ENCODE assay signal across 9 mouse cellular contexts in genomic region chr1:131278606-131279455, GRCm38 (mm10). TPM values are rescaled to one million over a fixed set of nuclear protein-coding genes. Genes with fewer than 3 reads are reported as not detected.
A peak's percentile ranks its signal among the peaks of the same experiment; 100 is the strongest.
DNase-seq lines count a peak whose midpoint lies in the region; ATAC-seq lines count a peak whose summit lies in the region.
"Had no signal": no experiment of that assay in that cellular context is flagged by ENCODE, and none has a peak within 500 bp of the region (broad histone marks: within the 10 kb centered on the region; RNA-seq: fewer than 3 reads in every experiment).

No protein-coding gene starts in this region.

- DNase-seq in lung, postnatal 10 days = no peak
- no peak for DNase-seq in embryonic facial prominence, embryonic 10.5 days (ENCODE audit: low spot score)
- peak; percentile 26 to 61 for DNase-seq in thymus, adult 18-20 months
- no peak for DNase-seq in right cerebral cortex, adult 2 months (ENCODE audit: low spot score in 2 of 2)
- DNase-seq in left cerebral cortex, postnatal 25 days (ENCODE audit: low spot score in 2 of 2) = no peak
- no peak for DNase-seq in left cerebral cortex, adult 8-10 months (ENCODE audit: low spot score in 2 of 2)

- intact Hi-C loops in left cerebral cortex, postnatal 25 days (cut with DNase I) = no loop called here

- H3K9me3 ChIP-seq in lung, embryonic 16.5 days (ENCODE audit: control insufficient read depth, low read length) = no peaks in the 10 kb centered on the region
- no peaks in the 10 kb centered on the region for H3K9me3 ChIP-seq in embryonic facial prominence, embryonic 10.5 days
- H3K9me3 ChIP-seq in intestine, embryonic 16.5 days (ENCODE audit: control insufficient read depth, low read length) = no peaks in the 10 kb centered on the region

- WGBS in lung, embryonic 16.5 days = 22% methylated on average over 8 of the region's 8 CpGs
- 51% methylated on average over 8 of the region's 8 CpGs for WGBS in embryonic facial prominence, embryonic 10.5 days
- 32% methylated on average over 8 of the region's 8 CpGs for whole genome bisulfite sequencing in intestine, embryonic 16.5 days

- H3K4me1 ChIP-seq in lung, embryonic 16.5 days (replicated peaks; ENCODE audit: control insufficient read depth, insufficient read depth, low read length) = peaks cover 13% of the 10 kb centered on the region
- peaks cover 43% of the 10 kb centered on the region for H3K4me1 ChIP-seq in embryonic facial prominence, embryonic 10.5 days
- peaks cover 34% of the 10 kb centered on the region for H3K4me1 ChIP-seq in intestine, embryonic 16.5 days (ENCODE audit: control insufficient read depth, insufficient read depth, low read length)

- peak overlapping the region; percentile 52 for H3K4me2 ChIP-seq in lung, embryonic 16.5 days (ENCODE audit: low read depth, low read length)
- peak overlapping the region; percentile 67 for H3K4me2 ChIP-seq in intestine, embryonic 16.5 days (ENCODE audit: low read depth, low read length)

- no peaks in the 10 kb centered on the region for H3K36me3 ChIP-seq in lung, embryonic 16.5 days (ENCODE audit: control insufficient read depth, insufficient read depth, low read length)
- H3K36me3 ChIP-seq in embryonic facial prominence, embryonic 10.5 days (replicated peaks) = no peaks in the 10 kb centered on the region
- no peaks in the 10 kb centered on the region for H3K36me3 ChIP-seq in intestine, embryonic 16.5 days (ENCODE audit: control insufficient read depth, insufficient read depth, low read length)

- peak overlapping the region; percentile 46 for H3K4me3 ChIP-seq in lung, embryonic 16.5 days (ENCODE audit: low read length)
- peak overlapping the region; percentile 47 for H3K4me3 ChIP-seq in embryonic facial prominence, embryonic 10.5 days
- peak overlapping the region; percentile 55 for H3K4me3 ChIP-seq in intestine, embryonic 16.5 days (ENCODE audit: low read length)
- H3K4me3 ChIP-seq: erythroblast, embryonic 14.5 days had no signal

- peak overlapping the region; percentile 62 for H3K9ac ChIP-seq in lung, embryonic 16.5 days (ENCODE audit: low read length)
- peak overlapping the region; percentile 70 for H3K9ac ChIP-seq in intestine, embryonic 16.5 days (ENCODE audit: low read depth, low read length)

- H3K27me3 ChIP-seq in lung, embryonic 16.5 days (ENCODE audit: control insufficient read depth, insufficient read depth, low read depth, low read length) = no peaks in the 10 kb centered on the region
- no peaks in the 10 kb centered on the region for H3K27me3 ChIP-seq in embryonic facial prominence, embryonic 10.5 days (replicated peaks; ENCODE audit: low read depth, poor library complexity, severe bottlenecking)
- no peaks in the 10 kb centered on the region for H3K27me3 ChIP-seq in intestine, embryonic 16.5 days (replicated peaks; ENCODE audit: control insufficient read depth, insufficient read depth, low read length)

- no peak overlapping the region for H3K27ac ChIP-seq in lung, embryonic 16.5 days (ENCODE audit: low read length)
- H3K27ac ChIP-seq in embryonic facial prominence, embryonic 10.5 days (replicated peaks) = peak overlapping the region; percentile 70
- peak overlapping the region; percentile 72 for H3K27ac ChIP-seq in intestine, embryonic 16.5 days (ENCODE audit: low read length)

- peak; percentile 11; the same call in 1 of the 2 replicates for ATAC-seq in lung, embryonic 16.5 days (ENCODE audit: low read depth)
- ATAC-seq in intestine, embryonic 16.5 days = no peak

RNA-seq across cellular contexts. Expression of gene Ikbke, which starts 0.6 kb away (rescaled TPM):
- polyA plus RNA-seq in lung, embryonic 16.5 days (2015; fragmentation: Nextera tagmentation; extraction: Ambion mirVana) = 4.7 and 5.1 TPM in 2 replicates
- polyA plus RNA-seq in embryonic facial prominence, embryonic 10.5 days (2016; fragmentation: Nextera tagmentation; extraction: Ambion mirVana) = 0.94 and 1.6 TPM in 2 replicates
- 13.0 and 13.8 TPM in 2 replicates for polyA plus RNA-seq in intestine, embryonic 16.5 days (2015; fragmentation: Nextera tagmentation; extraction: Ambion mirVana)
- 1 to 10 TPM; 1.4 to 1.7 TPM for total RNA-seq in left cerebral cortex, postnatal 25 days (2021)
- total RNA-seq in left cerebral cortex, adult 8-10 months (2022) = 1 to 10 TPM in 3 of 4 experiments, under 1 TPM in 1; 0.89 to 2.2 (median 1.6) TPM
- polyA plus RNA-seq: erythroblast, embryonic 14.5 days had no signal

RNA-seq across cellular contexts. Expression of gene Rassf5, which starts 33.8 kb away (rescaled TPM):
- 6.1 and 8.2 TPM in 2 replicates for polyA plus RNA-seq in lung, embryonic 16.5 days (2015; fragmentation: Nextera tagmentation; extraction: Ambion mirVana)
- 1.2 and 1.3 TPM in 2 replicates for polyA plus RNA-seq in embryonic facial prominence, embryonic 10.5 days (2016; fragmentation: Nextera tagmentation; extraction: Ambion mirVana)
- 3.5 and 4.1 TPM in 2 replicates for polyA plus RNA-seq in intestine, embryonic 16.5 days (2015; fragmentation: Nextera tagmentation; extraction: Ambion mirVana)
- total RNA-seq in left cerebral cortex, postnatal 25 days (2021) = 10 to 100 TPM; 24.0 to 25.3 TPM
- total RNA-seq in left cerebral cortex, adult 8-10 months (2022) = 10 to 100 TPM; 24.2 to 26.0 (median 25.0) TPM
- polyA plus RNA-seq: erythroblast, embryonic 14.5 days had no signal

Comparison
In these comparisons a context has a peak if more than half of its experiments do, and no peak if none do; other contexts are left out.
1. DNase-seq: peak in thymus, adult 18-20 months (2 of 2); none in lung, postnatal 10 days (single experiment), embryonic facial prominence, embryonic 10.5 days (single experiment), right cerebral cortex, adult 2 months (0 of 2), left cerebral cortex, postnatal 25 days (0 of 2) and left cerebral cortex, adult 8-10 months (0 of 2).
2. Peak in every context shown above with its lines, with median percentiles within 50 percentile points of each other: H3K4me3 ChIP-seq.